Mouse (Mus musculus) midbrain, postnatal 0 days (tissue): ENCODE measurements around the gene 2810459M11Rik. TPM values are rescaled to one million over a fixed set of nuclear protein-coding genes. Genes with fewer than 3 reads are reported as not detected.

Experiments
- ATAC-seq: fragments of 200-750 bp; cut with Nextera tagmentation; 2 replicates; pipeline ENCODE4 v1.8.0; 2017; ENCODE audit warnings: moderate number of reproducible peaks, mild to moderate bottlenecking, moderate TSS enrichment, moderate library complexity; ENCODE audit not compliant: low FRiP score
- DNase-seq: peaks from one replicate; pipeline ENCODE4 v3.0.0-alpha.2; 2015; ENCODE audit warnings: low spot score
- H3K27ac ChIP-seq: fragments of 300-500 bp; sonication (generic); 2 replicates; pipeline ENCODE4 v1.5.1; 2014; ENCODE audit warnings: low read depth, mild to moderate bottlenecking, low read length, mixed read lengths
- H3K27me3 ChIP-seq: fragments of 300-500 bp; sonication (generic); 2 replicates; pipeline ENCODE4 v1.6.1; 2014; ENCODE audit warnings: low read length, control low read depth, mixed read lengths; ENCODE audit not compliant: insufficient read depth
- H3K36me3 ChIP-seq: fragments of 300-500 bp; sonication (generic); 2 replicates; pipeline ENCODE4 v1.6.1; 2014; ENCODE audit warnings: low read length, control low read depth, mixed read lengths; ENCODE audit not compliant: insufficient read depth
- H3K4me1 ChIP-seq: fragments of 300-500 bp; sonication (generic); 2 replicates; pipeline ENCODE4 v1.6.1; 2014; ENCODE audit warnings: mild to moderate bottlenecking, control low read depth, antibody characterized with exemption, low read length, mixed read lengths; ENCODE audit not compliant: insufficient read depth
- H3K4me2 ChIP-seq: fragments of 300-500 bp; sonication (generic); 2 replicates; pipeline ENCODE4 v1.6.1; 2014; ENCODE audit warnings: low read depth, mild to moderate bottlenecking, low read length, mixed read lengths; ENCODE audit not compliant: poor library complexity, severe bottlenecking
- H3K4me3 ChIP-seq: fragments of 300-500 bp; sonication (generic); 2 replicates; pipeline ENCODE4 v1.5.1; 2014; ENCODE audit warnings: low read depth, mild to moderate bottlenecking, low read length, moderate library complexity
- H3K9ac ChIP-seq: fragments of 300-500 bp; sonication (generic); replicated peaks from 2 replicates; pipeline ENCODE4 v1.6.1; 2014; ENCODE audit warnings: mild to moderate bottlenecking, low read length, moderate library complexity, mixed read lengths; ENCODE audit not compliant: poor library complexity, severe bottlenecking
- H3K9me3 ChIP-seq: fragments of 300-500 bp; sonication (generic); 2 replicates; pipeline ENCODE4 v1.6.1; 2016; ENCODE audit warnings: low read length, control low read depth
- CTCF ChIP-seq: IDR thresholded peaks from 2 replicates; pipeline ENCODE4 v1.5.1; 2016; ENCODE audit warnings: antibody characterized with exemption, mild to moderate bottlenecking
- WGBS: fragments of 180-500 bp; shearing (Covaris S2); extraction: QIAGEN DNeasy Blood & Tissue Kit; methylation state at CpG from one replicate; pipeline ENCODE4 v1.1.7; 2014; 5-methylcytosine and 5-hydroxymethylcytosine counted together
- polyA plus RNA-seq: library from polyadenylated mRNA; unstranded; fragments of >200 nt; fragmentation: Nextera tagmentation; extraction: Ambion mirVana; gene quantifications from 2 replicates; pipeline ENCODE4 v1.2.1, GENCODE M21; 2015
- total RNA-seq: library from RNA; depleted of rRNA; stranded (reverse); fragments of >200 nt; gene quantifications from 2 replicates; pipeline ENCODE4 v1.2.3, GENCODE M21; 2014; rRNA removed

The 2810459M11Rik gene
- total and polyA plus RNA-seq, 2 experiments from 2014 or later, result 14.3 to 43.4 TPM

GRCm38 (mm10) chr1:86058856-86059769, 13.4 kb downstream of the 2810459M11Rik start:
- Histone ChIP-seq H3K4me3 (peak overlapping the region; percentile 33), H3K9ac (peak overlapping the region; percentile 33; the same call in 1 of the 2 replicates), H3K4me2 (peak overlapping the region; percentile 51), H3K27ac (peak overlapping the region; percentile 63), H3K4me1 (no peaks in the 10 kb centered on the region), H3K36me3 (no peaks in the 10 kb centered on the region), H3K27me3 (no peaks in the 10 kb centered on the region), H3K9me3 (no peaks in the 10 kb centered on the region)
- peak; percentile 96 for TF ChIP-seq CTCF
- peak; percentile 79 for ATAC-seq
- WGBS, result 6% methylated on average over 21 of the region's 21 CpGs
- peak; percentile 97 for DNase-seq

DNA sequence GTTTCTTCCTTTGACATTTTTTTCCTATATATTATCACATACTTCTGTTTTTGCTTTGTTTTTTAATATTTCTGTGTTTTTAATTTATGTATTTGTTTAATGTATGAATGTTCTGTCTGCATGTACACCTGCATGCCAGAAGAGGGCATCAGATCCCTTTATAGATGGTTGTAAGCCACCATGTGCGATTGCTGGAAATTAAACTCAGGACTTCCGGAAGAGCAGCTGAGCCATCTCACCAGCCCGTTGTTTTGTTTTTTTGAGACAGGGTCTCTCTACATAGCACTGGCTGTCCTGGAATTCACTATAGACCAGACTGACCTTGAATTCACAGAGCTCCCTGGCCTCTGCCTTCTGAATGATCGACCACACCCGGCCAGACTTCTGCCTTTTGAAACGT, 16.9 kb downstream of the 2810459M11Rik start:
- Histone ChIP-seq H3K9me3 (no peaks in the 10 kb centered on the region), H3K4me3 (no peak overlapping the region), H3K27me3 (no peaks in the 10 kb centered on the region), H3K9ac (no peak overlapping the region), H3K4me1 (peaks cover 4% of the 10 kb centered on the region), H3K36me3 (no peaks in the 10 kb centered on the region), H3K4me2 (no peak overlapping the region), H3K27ac (no peak overlapping the region)
- no peak for ATAC-seq
- WGBS, result 83% methylated on average over 6 of the region's 6 CpGs
- DNase-seq, result no peak
- peak; percentile 56 for TF ChIP-seq CTCF

GRCm38 (mm10) chr1:86064271-86064991, 18.8 kb downstream of the 2810459M11Rik start, which contains the start of gene Psmd1:
Psmd1 (plus strand) TSS chr1:86064387.
- TF ChIP-seq CTCF, result peak; percentile 94
- Histone ChIP-seq H3K4me3 (peak within 1 kb of the TSS; percentile 84), H3K27ac (peak within 1 kb of the TSS; percentile 81), H3K9me3 (no peaks in the 10 kb centered on the region), H3K9ac (peak within 1 kb of the TSS; percentile 93), H3K36me3 (no peaks in the 10 kb centered on the region), H3K4me1 (peaks cover 4% of the 10 kb centered on the region), H3K4me2 (peak within 1 kb of the TSS; percentile 75), H3K27me3 (no peaks in the 10 kb centered on the region)
- WGBS, result under 1% methylated on average over 43 of the region's 47 CpGs
- DNase-seq, result peak; percentile 96
- ATAC-seq, result peak; percentile 93

GRCm38 (mm10) chr1:86076565-86076964, 30.9 kb downstream of the 2810459M11Rik start:
- Histone ChIP-seq H3K36me3 (peaks cover 48% of the 10 kb centered on the region), H3K27me3 (no peaks in the 10 kb centered on the region), H3K27ac (no peak overlapping the region), H3K4me3 (no peak overlapping the region), H3K9ac (no peak overlapping the region), H3K9me3 (no peaks in the 10 kb centered on the region), H3K4me2 (no peak overlapping the region), H3K4me1 (no peaks in the 10 kb centered on the region)
- ATAC-seq (no peak), DNase-seq (no peak)
- TF ChIP-seq CTCF, result no peak
- WGBS, result 98% methylated on average over 2 of the region's 2 CpGs

GRCm38 (mm10) chr1:86094413-86094812, 48.8 kb downstream of the 2810459M11Rik start:
- DNase-seq (no peak), ATAC-seq (no peak)
- 86% methylated on average over 7 of the region's 7 CpGs for WGBS
- Histone ChIP-seq H3K36me3 (peaks cover 17% of the 10 kb centered on the region), H3K9ac (no peak overlapping the region), H3K4me2 (no peak overlapping the region), H3K27ac (no peak overlapping the region), H3K9me3 (no peaks in the 10 kb centered on the region), H3K4me3 (no peak overlapping the region), H3K4me1 (no peaks in the 10 kb centered on the region), H3K27me3 (no peaks in the 10 kb centered on the region)
- TF ChIP-seq CTCF, result peak; percentile 5; the same call in 1 of the 2 replicates

DNA sequence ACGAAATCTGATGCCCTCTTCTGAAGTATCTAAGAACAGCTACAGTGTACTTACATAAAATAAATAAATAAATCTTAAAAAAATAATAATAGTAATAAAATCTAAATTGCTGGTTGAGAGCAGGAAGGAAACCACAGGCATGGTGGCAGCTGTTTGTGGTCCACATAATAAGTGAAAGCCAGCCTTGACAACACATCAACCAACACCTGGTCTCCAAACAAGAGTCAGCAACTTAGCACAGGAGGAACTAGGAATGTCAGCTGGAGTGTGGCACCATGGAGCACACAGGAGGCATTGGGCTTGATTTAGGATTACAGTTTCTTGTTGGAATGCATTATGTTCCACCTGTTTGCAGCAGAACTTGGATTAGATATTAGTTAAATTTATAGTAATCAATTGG, 59.4 kb downstream of the 2810459M11Rik start:
- DNase-seq (no peak), ATAC-seq (no peak)
- H3K36me3 ChIP-seq, result peaks cover 2% of the 10 kb centered on the region; the same call in 1 of the 2 replicates
- H3K9me3 ChIP-seq, result no peaks in the 10 kb centered on the region
- no peak overlapping the region for H3K4me2 ChIP-seq
- no peaks in the 10 kb centered on the region for H3K4me1 ChIP-seq
- H3K9ac ChIP-seq, result no peak overlapping the region
- no peak overlapping the region for H3K4me3 ChIP-seq
- H3K27ac ChIP-seq, result no peak overlapping the region
- no peaks in the 10 kb centered on the region for H3K27me3 ChIP-seq
- no peak for TF ChIP-seq CTCF
- WGBS, result 94% methylated on average over 1 of the region's 1 CpGs

Other genes starting within 250 kb of the 2810459M11Rik start
- 312 and 376 TPM in 2 replicates for gene Itm2c, start 151.6 kb upstream of the 2810459M11Rik start, total RNA-seq
- gene Itm2c, start 151.6 kb upstream of the 2810459M11Rik start, polyA plus RNA-seq, result 293 and 297 TPM in 2 replicates
- gene 4933407L21Rik, start 117.4 kb upstream of the 2810459M11Rik start, total RNA-seq, result 9.4 and 10.6 TPM in 2 replicates
- 8.5 and 10.1 TPM in 2 replicates for gene 4933407L21Rik, start 117.4 kb upstream of the 2810459M11Rik start, polyA plus RNA-seq
- gene Gpr55, start 84.9 kb upstream of the 2810459M11Rik start, total RNA-seq, result 0.22 TPM in 1 of 2 replicates, not detected in the other
- gene Gpr55, start 84.9 kb upstream of the 2810459M11Rik start, polyA plus RNA-seq, result 0.10 and 0.19 TPM in 2 replicates
- not detected in 2 replicates for gene Spata3, start 29.0 kb upstream of the 2810459M11Rik start, total RNA-seq
- 0.91 and 1.4 TPM in 2 replicates for gene Spata3, start 29.0 kb upstream of the 2810459M11Rik start, polyA plus RNA-seq
- 91.5 and 103 TPM in 2 replicates for gene Psmd1, start 18.5 kb downstream of the 2810459M11Rik start, total RNA-seq
- 193 and 195 TPM in 2 replicates for gene Psmd1, start 18.5 kb downstream of the 2810459M11Rik start, polyA plus RNA-seq
- not detected in 2 replicates for gene Htr2b, start 66.1 kb downstream of the 2810459M11Rik start, total RNA-seq
- gene Htr2b, start 66.1 kb downstream of the 2810459M11Rik start, polyA plus RNA-seq, result 0.20 and 0.43 TPM in 2 replicates
- 0.49 and 5.0 TPM in 2 replicates for gene Gm21972, start 87.8 kb downstream of the 2810459M11Rik start, total RNA-seq
- 0.32 and 0.48 TPM in 2 replicates for gene Gm21972, start 87.8 kb downstream of the 2810459M11Rik start, polyA plus RNA-seq
- gene Armc9, start 108.9 kb downstream of the 2810459M11Rik start, total RNA-seq, result 31.0 and 33.2 TPM in 2 replicates
- gene Armc9, start 108.9 kb downstream of the 2810459M11Rik start, polyA plus RNA-seq, result 36.3 and 42.6 TPM in 2 replicates